Mouse (Mus musculus) cerebellum, adult 2 months (tissue): ENCODE measurements around the gene Ctdsp2. TPM values are rescaled to one million over a fixed set of nuclear protein-coding genes. Genes with fewer than 3 reads are reported as not detected.

ENCODE experiments used
- DNase-seq, 2 experiments: peaks; one replicate each; pipeline ENCODE4 v3.0.0; 2021
- H3K27ac ChIP-seq: fragments of 200-500 bp; 2 replicates; pipeline ENCODE4 v1.5.1; 2012; ENCODE audit warnings: low read length, control low read depth, inconsistent platforms; ENCODE audit not compliant: insufficient read depth
- H3K27me3 ChIP-seq: fragments of 200-500 bp; 2 replicates; pipeline ENCODE4 v1.6.1; 2012; ENCODE audit warnings: inconsistent platforms, mild to moderate bottlenecking, low read length, moderate library complexity; ENCODE audit not compliant: control insufficient read depth, insufficient read depth
- H3K4me1 ChIP-seq: fragments of 200-500 bp; 2 replicates; pipeline ENCODE4 v1.6.1; 2011; ENCODE audit warnings: low read length; ENCODE audit not compliant: control insufficient read depth, insufficient read depth
- H3K4me3 ChIP-seq: fragments of 200-500 bp; replicated peaks from 2 replicates; pipeline ENCODE3; 2011; ENCODE audit warnings: mild to moderate bottlenecking, low read depth, low read length, control low read depth; ENCODE audit not compliant: insufficient read depth
- CTCF ChIP-seq: fragments of 200-500 bp; IDR thresholded peaks from 2 replicates; pipeline ENCODE4 v1.5.1; 2011; ENCODE audit warnings: low read depth, mild to moderate bottlenecking, control low read depth, low read length, moderate library complexity, borderline replicate concordance; ENCODE audit not compliant: insufficient read depth
- POLR2A ChIP-seq: fragments of 200-500 bp; IDR thresholded peaks from 2 replicates; pipeline ENCODE4 v1.6.1; 2011; ENCODE audit warnings: low read length, control low read depth, borderline replicate concordance; ENCODE audit not compliant: insufficient read depth
- WGBS: fragments of 180-500 bp; shearing (Covaris S2); methylation state at CpG from one replicate; pipeline ENCODE4 v1.1.7; 2018; 5-methylcytosine and 5-hydroxymethylcytosine counted together
- polyA plus RNA-seq: library from polyadenylated mRNA; depleted of rRNA; stranded (reverse); fragments of >200 nt; gene quantifications from 2 replicates; pipeline ENCODE4 v1.2.3, GENCODE M21; 2012

Ctdsp2 gene
- polyA plus RNA-seq, 1 experiment = 96.2 TPM

DNA sequence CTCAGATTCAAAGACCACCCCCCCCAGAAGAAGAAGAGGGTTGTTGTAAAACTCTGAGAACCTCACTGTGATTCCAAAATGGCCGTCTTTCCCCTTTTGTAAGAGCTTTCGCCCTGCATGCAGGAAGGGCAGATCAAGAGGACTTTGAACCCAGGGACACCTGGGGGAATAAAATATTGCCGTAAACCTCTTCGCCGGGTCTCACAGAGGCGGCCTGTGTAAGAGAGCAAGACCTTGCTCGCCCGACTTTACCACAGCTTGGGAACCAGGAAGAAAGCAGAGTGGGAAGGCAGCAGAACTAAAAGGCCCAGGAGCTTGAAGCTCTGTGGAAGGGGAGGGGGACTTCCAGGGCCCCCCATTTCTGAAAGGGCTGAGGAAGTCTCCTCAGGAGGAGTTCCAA, 43.4 kb upstream of the Ctdsp2 start:
- WGBS = 92% methylated on average over 8 of the region's 8 CpGs
- H3K4me1 ChIP-seq = peaks cover 6% of the 10 kb centered on the region; the same call in 1 of the 2 replicates
- no peak overlapping the region for H3K27ac ChIP-seq
- no peak for DNase-seq
- no peaks in the 10 kb centered on the region for H3K27me3 ChIP-seq
- no peak for TF ChIP-seq POLR2A
- no peak for TF ChIP-seq CTCF
- H3K4me3 ChIP-seq = no peak overlapping the region

GRCm38 (mm10) chr10:126935556-126936381, 42.7 kb upstream of the Ctdsp2 start:
- H3K27ac ChIP-seq = no peak overlapping the region
- TF ChIP-seq CTCF (no peak), POLR2A (no peak)
- H3K4me3 ChIP-seq = no peak overlapping the region

DNA sequence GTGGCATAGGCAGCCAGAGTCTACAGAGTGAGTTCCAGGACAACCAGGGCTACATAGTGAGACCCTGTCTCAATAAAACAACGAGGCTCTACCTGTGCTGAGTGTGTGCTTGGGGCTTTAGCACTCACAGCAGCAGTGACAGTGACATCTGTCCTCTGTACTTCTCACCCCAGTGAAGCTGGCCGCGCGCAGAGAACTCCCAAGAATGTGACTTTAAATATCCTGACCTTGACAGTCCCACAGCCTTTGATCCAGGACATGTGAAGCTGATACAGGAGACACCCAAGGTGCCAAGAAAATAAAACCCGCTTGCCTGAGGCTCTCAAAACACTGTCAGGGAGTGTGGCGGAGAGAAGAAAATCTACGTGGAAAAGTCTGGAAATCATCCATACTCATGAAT, 37.6 kb upstream of the Ctdsp2 start:
- no peak overlapping the region for H3K4me3 ChIP-seq
- WGBS = 80% methylated on average over 7 of the region's 7 CpGs
- H3K27ac ChIP-seq = no peak overlapping the region
- no peaks in the 10 kb centered on the region for H3K27me3 ChIP-seq
- no peak for DNase-seq
- peaks cover 2% of the 10 kb centered on the region; the same call in 1 of the 2 replicates for H3K4me1 ChIP-seq
- TF ChIP-seq CTCF (no peak), POLR2A (no peak)

More at GRCm38 (mm10) chr10:126935556-126936381, 42.7 kb upstream of the Ctdsp2 start:
- WGBS = 43% methylated on average over 18 of the region's 18 CpGs
- Histone ChIP-seq H3K4me1 (peaks cover 5% of the 10 kb centered on the region; the same call in 1 of the 2 replicates), H3K27me3 (no peaks in the 10 kb centered on the region)
- no peak for DNase-seq

DNA sequence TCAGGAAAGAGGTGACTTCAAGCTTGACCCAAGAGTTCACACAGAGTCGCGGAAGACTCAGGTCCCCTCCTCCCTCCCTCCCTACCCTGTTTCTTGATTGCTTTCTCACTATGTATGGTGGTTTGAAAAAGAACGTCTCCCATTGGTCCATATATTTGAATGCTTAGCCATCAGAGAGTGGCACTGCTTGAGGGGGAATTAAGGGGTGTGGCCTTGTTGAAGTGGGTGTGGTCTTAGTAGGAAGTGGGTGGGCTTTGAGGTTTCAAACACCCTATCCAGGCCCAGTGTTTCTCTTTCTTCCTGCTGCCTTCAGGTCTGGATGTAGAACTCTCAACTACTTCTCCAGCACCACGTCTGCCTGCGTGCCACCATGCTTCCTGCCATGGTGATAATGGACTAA, 33.0 kb upstream of the Ctdsp2 start:
- 91% methylated on average over 5 of the region's 5 CpGs for WGBS
- Histone ChIP-seq H3K4me1 (peaks cover 1% of the 10 kb centered on the region), H3K27ac (no peak overlapping the region), H3K27me3 (no peaks in the 10 kb centered on the region), H3K4me3 (no peak overlapping the region)
- TF ChIP-seq CTCF = no peak
- no peak for TF ChIP-seq POLR2A
- DNase-seq = no peak

DNA sequence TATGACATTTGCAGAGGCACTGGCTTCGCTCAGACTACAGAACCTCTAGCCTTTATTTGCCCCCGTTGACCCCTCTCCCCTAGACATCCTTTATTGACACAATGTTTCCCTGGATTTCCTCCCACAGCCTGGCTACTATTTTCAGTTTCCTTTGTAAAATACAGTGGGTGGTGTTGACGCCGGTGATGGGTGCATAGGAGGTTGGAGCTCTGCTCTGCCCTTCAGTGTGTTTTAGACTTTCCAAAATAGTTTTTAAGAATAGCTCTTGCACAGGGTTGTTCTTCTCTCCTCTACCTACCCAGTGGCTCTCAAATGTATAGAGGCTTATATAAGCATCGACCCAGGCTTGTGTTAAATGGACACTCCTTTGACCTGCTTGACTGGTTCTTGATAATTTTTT, 28.7 kb upstream of the Ctdsp2 start:
- Histone ChIP-seq H3K4me3 (no peak overlapping the region), H3K27ac (no peak overlapping the region), H3K4me1 (peaks cover 20% of the 10 kb centered on the region), H3K27me3 (no peaks in the 10 kb centered on the region)
- 83% methylated on average over 5 of the region's 5 CpGs for WGBS
- DNase-seq = no peak
- TF ChIP-seq POLR2A (no peak), CTCF (no peak)

- TF ChIP-seq CTCF = no peak
- no peak for TF ChIP-seq POLR2A
- WGBS = 32% methylated on average over 4 of the region's 4 CpGs
- DNase-seq = no peak
- Histone ChIP-seq H3K27ac (no peak overlapping the region), H3K4me1 (peaks cover 26% of the 10 kb centered on the region), H3K27me3 (no peaks in the 10 kb centered on the region), H3K4me3 (no peak overlapping the region)
These were observed 27.9 kb upstream of the Ctdsp2 start for GRCm38 (mm10) chr10:126950572-126950971.

GRCm38 (mm10) chr10:126952375-126952774, 26.1 kb upstream of the Ctdsp2 start:
- Histone ChIP-seq H3K4me3 (no peak overlapping the region), H3K27me3 (no peaks in the 10 kb centered on the region), H3K27ac (peak overlapping the region; percentile 47; the same call in 1 of the 2 replicates), H3K4me1 (peaks cover 40% of the 10 kb centered on the region)
- TF ChIP-seq POLR2A (no peak), CTCF (peak; percentile 49; the same call in 1 of the 2 replicates)
- no peak for DNase-seq
- 97% methylated on average over 1 of the region's 1 CpGs for WGBS

GRCm38 (mm10) chr10:126953029-126953471, 25.5 kb upstream of the Ctdsp2 start:
- H3K27ac ChIP-seq = peak overlapping the region; percentile 83
- H3K4me1 ChIP-seq = peaks cover 46% of the 10 kb centered on the region
- H3K4me3 ChIP-seq = no peak overlapping the region
- peak; percentile 82 to 96 for DNase-seq
- H3K27me3 ChIP-seq = no peaks in the 10 kb centered on the region
- TF ChIP-seq CTCF = no peak
- peak; percentile 14; the same call in 1 of the 2 replicates for TF ChIP-seq POLR2A
- WGBS = 10% methylated on average over 3 of the region's 3 CpGs
